Mouse (Mus musculus) midbrain, embryonic 10.5 days (tissue): ENCODE data around the gene Gm10912. TPM values are rescaled to one million over a fixed set of nuclear protein-coding genes. Genes with fewer than 3 reads are reported as not detected.
A peak's percentile ranks its signal among the peaks of the same experiment; 100 is the strongest.
"Not testable (repeated sequence)": the region's sequence is repeated elsewhere in the genome, so short reads cannot be mapped to it uniquely, and the experiment has no call there.

Source experiments
- DNase-seq: peaks from one replicate; pipeline ENCODE4 v3.0.0-alpha.2; 2017; ENCODE audit warnings: low spot score
- H3K27ac ChIP-seq: fragments of 300-500 bp; sonication (generic); replicated peaks from 2 replicates; pipeline ENCODE4 v1.5.1; 2016; ENCODE audit warnings: mild to moderate bottlenecking
- H3K27me3 ChIP-seq: fragments of 300-500 bp; sonication (generic); 2 replicates; pipeline ENCODE4 v1.6.1; 2016; ENCODE audit warnings: low read depth, mild to moderate bottlenecking; ENCODE audit not compliant: poor library complexity, severe bottlenecking
- H3K36me3 ChIP-seq: fragments of 300-500 bp; sonication (generic); 2 replicates; pipeline ENCODE4 v1.6.1; 2016; ENCODE audit warnings: mild to moderate bottlenecking, moderate library complexity
- H3K4me1 ChIP-seq: fragments of 300-500 bp; sonication (generic); 2 replicates; pipeline ENCODE4 v1.6.1; 2016
- H3K4me3 ChIP-seq: fragments of 300-500 bp; sonication (generic); 2 replicates; pipeline ENCODE4 v1.5.1; 2016; ENCODE audit warnings: mild to moderate bottlenecking, moderate library complexity
- H3K9me3 ChIP-seq: fragments of 300-500 bp; sonication (generic); replicated peaks from 2 replicates; pipeline ENCODE4 v1.6.1; 2016; ENCODE audit warnings: mild to moderate bottlenecking
- WGBS: fragments of 180-500 bp; shearing (Covaris S2); methylation state at CpG from one replicate; pipeline ENCODE4 v1.1.7; 2016; 5-methylcytosine and 5-hydroxymethylcytosine counted together
- polyA plus RNA-seq: library from polyadenylated mRNA; unstranded; fragments of >200 nt; fragmentation: Nextera tagmentation; extraction: Ambion mirVana; gene quantifications from 2 replicates; pipeline ENCODE4 v1.2.1, GENCODE M21; 2016

Gm10912 gene
- polyA plus RNA-seq, 1 experiment from 2014 or later: 0.06 TPM

DNA sequence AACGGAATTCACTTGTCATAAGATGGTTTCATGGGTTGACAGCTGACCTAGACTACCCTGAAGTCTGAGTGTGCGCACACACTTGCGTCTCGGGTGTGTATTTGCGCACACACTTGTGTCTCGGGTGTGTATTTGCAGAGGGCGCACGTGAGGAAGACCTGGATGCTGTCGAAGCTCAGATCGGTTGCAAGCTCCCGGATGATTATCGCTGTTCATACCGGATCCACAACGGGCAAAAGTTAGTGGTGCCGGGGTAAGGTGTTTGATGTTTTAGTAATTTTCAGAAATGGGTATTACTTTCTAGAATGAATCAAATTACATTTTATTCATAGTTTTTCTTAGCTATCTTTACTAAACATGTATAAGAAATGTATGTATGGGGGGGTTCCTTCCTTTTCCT is 22.9 kb upstream of the Gm10912 start:
- WGBS: 95% methylated on average over 15 of the region's 15 CpGs
- H3K27ac ChIP-seq: no peak overlapping the region
- peaks cover 4% of the 10 kb centered on the region; the same call in 1 of the 2 replicates for H3K4me1 ChIP-seq
- H3K36me3 ChIP-seq: peaks cover 46% of the 10 kb centered on the region
- no peak overlapping the region for H3K4me3 ChIP-seq
- no peak for DNase-seq
- H3K9me3 ChIP-seq: no peaks in the 10 kb centered on the region
- no peaks in the 10 kb centered on the region for H3K27me3 ChIP-seq

DNA sequence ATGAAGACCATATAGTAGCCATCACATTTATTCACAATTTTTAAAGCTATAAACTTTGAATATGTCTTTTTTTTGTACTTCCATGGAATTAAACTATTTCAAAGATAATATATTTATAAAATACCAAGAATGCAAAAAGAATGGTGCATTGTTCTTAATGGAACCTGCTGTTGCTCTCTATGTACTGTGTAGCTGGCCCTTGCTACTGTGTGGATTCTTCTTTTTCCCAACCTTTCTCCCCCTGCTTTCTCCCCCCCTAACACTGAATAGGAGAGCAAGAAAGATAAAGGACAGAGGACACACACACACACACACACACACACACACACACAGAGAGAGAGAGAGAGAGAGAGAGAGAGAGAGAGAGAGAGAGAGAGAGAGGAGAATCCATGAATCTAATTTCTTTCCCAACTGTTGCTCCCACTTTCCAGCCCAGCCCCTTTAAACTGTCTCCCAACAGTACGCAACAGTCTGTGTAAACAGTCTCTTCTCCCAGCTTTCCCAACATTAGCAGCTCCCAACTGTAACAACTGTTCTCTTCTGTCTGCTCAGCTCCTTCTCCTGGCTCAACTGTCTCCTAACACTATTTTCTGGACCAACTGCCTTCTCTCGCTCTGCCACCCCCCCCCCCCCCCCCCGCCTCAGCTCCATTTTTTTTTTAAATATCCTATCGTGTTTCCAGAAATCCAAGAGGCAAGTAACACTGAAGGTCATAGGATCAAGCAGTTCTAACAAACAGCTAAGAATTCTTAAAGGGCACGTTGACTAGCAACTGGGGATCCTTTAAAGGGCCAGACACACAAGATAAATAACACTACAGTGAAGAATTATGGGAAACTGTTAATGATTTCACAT is 21.8 kb upstream of the Gm10912 start:
- 53% methylated on average over 5 of the region's 5 CpGs for WGBS
- H3K27me3 ChIP-seq: no peaks in the 10 kb centered on the region
- H3K9me3 ChIP-seq: no peaks in the 10 kb centered on the region
- H3K27ac ChIP-seq: no peak overlapping the region; the same call in 1 of the 2 replicates
- no peak for DNase-seq
- peaks cover 51% of the 10 kb centered on the region for H3K36me3 ChIP-seq
- H3K4me1 ChIP-seq: peaks cover 4% of the 10 kb centered on the region; the same call in 1 of the 2 replicates
- no peak overlapping the region for H3K4me3 ChIP-seq

DNA sequence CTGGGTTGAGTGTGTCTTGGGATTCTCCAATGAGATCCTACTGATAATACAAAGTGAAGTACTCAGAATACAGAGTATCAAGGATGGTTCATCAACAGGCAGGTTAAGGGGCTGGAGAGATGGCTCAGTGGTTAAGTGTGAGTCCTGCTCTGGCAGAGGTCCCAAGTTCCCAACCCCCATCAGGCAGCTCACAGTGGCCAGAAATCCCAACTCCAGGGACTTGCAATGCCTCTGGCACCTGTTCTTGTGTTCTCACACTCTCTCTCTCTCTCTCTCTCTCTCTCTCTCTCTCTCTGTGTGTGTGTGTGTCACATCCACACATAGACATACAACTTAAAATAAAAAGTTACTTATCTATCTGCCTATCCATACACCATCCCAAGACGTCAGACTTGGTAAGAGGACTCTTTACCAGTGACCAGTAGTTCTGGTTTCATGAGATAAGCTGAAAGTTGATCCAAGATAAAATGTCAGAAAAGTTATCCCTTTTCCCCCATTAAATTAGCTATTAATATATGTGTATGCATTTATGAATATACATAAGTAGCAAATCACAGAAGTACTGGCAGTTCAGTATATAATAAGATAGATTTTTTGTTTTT is 21.0 kb upstream of the Gm10912 start:
- no peak overlapping the region for H3K27ac ChIP-seq
- WGBS: 92% methylated on average over 1 of the region's 1 CpGs
- no peaks in the 10 kb centered on the region for H3K27me3 ChIP-seq
- no peaks in the 10 kb centered on the region for H3K9me3 ChIP-seq
- H3K4me3 ChIP-seq: no peak overlapping the region
- DNase-seq: no peak
- peaks cover 4% of the 10 kb centered on the region; the same call in 1 of the 2 replicates for H3K4me1 ChIP-seq
- H3K36me3 ChIP-seq: peaks cover 50% of the 10 kb centered on the region

DNA sequence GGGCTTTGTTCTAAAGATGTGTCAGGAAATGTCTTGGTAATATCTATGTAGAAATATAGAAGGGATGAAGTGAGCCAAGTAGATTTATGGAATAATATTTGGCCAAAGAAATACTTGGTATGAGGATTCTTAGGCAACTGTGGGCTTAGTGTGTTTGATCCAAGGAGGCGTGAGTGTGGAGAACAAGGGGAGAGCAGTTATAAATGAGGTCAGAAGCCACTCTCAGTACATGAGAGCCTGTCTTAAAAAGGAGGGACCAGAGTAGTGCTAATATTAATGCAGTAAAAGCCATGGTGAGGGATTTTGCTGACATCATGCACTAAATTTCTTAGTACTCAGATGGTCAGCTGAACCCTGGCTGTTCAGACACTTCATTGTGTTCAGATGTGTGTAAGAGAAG is 7.2 kb upstream of the Gm10912 start:
- H3K36me3 ChIP-seq: peaks cover 53% of the 10 kb centered on the region
- H3K27ac ChIP-seq: no peak overlapping the region
- WGBS: 82% methylated on average over 1 of the region's 1 CpGs
- no peaks in the 10 kb centered on the region for H3K9me3 ChIP-seq
- H3K27me3 ChIP-seq: no peaks in the 10 kb centered on the region
- no peaks in the 10 kb centered on the region for H3K4me1 ChIP-seq
- no peak for DNase-seq
- H3K4me3 ChIP-seq: no peak overlapping the region

DNA sequence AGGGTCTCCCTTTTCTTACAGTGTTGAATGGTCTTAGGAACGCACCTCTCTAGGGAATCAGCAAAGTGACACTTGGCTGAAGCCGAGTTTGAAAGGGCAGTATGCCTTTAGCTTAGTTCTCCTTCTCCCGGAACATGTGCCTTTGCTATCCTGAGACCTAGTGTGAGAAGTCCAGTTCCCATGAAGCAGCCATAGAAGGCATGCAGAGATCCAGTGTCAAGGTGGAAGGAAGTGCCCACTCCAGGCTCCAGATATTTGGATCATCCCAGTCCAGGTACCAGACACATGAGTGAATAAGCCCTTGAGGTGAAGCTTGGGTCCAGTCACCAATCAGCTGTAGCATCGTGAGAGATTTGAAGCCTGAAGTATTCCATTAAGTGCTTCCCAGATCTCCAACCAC is 6.7 kb upstream of the Gm10912 start:
- DNase-seq: no peak
- Histone ChIP-seq H3K27me3 (no peaks in the 10 kb centered on the region), H3K4me3 (no peak overlapping the region), H3K36me3 (peaks cover 48% of the 10 kb centered on the region), H3K27ac (no peak overlapping the region), H3K9me3 (no peaks in the 10 kb centered on the region), H3K4me1 (no peaks in the 10 kb centered on the region)
- 90% methylated on average over 4 of the region's 4 CpGs for WGBS

DNA sequence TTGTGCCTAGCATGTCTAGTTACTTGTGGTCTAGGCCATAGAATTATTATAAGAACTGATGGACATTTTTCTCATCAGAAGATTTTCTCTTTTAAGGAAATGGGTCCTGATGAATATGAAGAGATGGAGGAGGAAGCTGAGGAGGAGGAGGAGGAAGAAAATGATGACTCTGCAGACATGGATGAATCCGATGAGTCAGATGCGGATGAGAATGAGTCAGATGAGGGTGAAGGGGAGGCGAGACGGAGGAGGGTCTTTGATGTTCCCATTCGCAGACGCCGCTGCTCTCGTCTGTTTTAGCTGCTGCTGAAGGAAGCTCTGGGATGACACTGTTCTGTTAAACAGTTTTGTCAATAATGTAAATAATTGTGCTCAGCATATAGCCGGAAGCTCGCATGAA is 5.8 kb upstream of the Gm10912 start:
- H3K4me3 ChIP-seq: no peak overlapping the region
- H3K27ac ChIP-seq: no peak overlapping the region
- no peaks in the 10 kb centered on the region for H3K27me3 ChIP-seq
- peaks cover 39% of the 10 kb centered on the region for H3K36me3 ChIP-seq
- WGBS: 86% methylated on average over 10 of the region's 10 CpGs
- no peaks in the 10 kb centered on the region for H3K4me1 ChIP-seq
- DNase-seq: no peak
- no peaks in the 10 kb centered on the region for H3K9me3 ChIP-seq

DNA sequence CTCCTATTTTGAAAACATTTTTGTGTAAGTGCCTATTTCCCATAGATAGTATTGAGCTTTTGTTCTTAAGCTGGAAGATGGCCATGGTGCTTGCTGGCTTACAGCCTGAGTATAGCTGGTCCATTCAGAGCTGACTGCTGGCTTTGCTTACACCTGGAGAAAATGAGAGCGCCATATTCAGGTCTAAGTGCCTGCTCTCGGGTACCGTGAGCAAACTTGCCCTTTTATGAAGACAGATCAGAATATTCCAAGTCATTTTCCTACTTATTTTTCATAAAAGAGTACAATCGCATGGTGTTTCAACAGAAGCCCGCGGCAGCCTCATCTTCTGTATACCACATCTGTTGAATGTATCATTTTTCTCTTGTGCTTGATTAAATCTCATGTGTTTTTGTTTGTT is 4.6 kb upstream of the Gm10912 start:
- 97% methylated on average over 6 of the region's 6 CpGs for WGBS
- Histone ChIP-seq H3K4me3 (no peak overlapping the region), H3K27me3 (no peaks in the 10 kb centered on the region), H3K4me1 (no peaks in the 10 kb centered on the region), H3K9me3 (no peaks in the 10 kb centered on the region), H3K36me3 (peaks cover 27% of the 10 kb centered on the region), H3K27ac (no peak overlapping the region)
- DNase-seq: no peak

DNA sequence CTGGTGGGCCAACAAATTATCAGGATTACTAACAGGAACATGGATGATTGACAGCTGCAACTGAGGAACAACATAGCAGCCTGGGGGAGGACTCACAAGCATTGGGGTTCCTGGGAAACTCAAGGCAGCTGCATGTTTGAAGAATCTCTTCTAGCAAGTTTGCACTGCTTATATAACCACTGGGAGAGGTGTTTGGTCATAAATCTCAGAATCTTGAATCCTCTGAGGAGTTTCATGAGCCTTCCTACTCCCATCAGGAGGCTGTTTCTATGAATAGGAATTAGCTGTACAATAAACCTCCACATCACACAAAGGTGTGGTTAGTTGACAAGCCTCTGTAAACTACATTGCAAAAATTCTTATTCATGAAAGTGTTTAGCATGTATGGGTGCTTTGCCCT is 3.0 kb upstream of the Gm10912 start:
- Histone ChIP-seq H3K4me1 (no peaks in the 10 kb centered on the region), H3K36me3 (peaks cover 27% of the 10 kb centered on the region), H3K9me3 (no peaks in the 10 kb centered on the region), H3K27me3 (no peaks in the 10 kb centered on the region), H3K4me3 (no peak overlapping the region), H3K27ac (no peak overlapping the region)
- no peak for DNase-seq

DNA sequence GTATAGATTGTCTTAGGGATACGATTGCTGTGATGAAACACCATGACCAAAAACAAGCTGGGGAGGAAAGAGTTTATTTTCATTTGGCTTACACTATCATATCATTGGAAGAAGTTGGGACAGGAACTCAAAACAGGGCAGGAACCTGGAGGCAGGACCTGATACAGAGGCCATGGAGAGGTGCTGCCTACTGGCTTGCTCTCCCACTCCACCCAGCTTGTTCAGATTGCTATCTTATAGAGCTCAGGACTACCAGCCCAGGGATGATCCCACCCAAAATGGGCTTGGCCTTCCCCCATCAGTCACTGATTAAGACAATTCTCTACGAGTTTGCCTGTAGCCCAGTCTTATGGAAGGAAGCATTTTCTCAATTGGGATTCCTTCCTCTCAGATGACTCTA is 1.5 kb upstream of the Gm10912 start:
- Histone ChIP-seq H3K27ac (no peak overlapping the region), H3K9me3 (no peaks in the 10 kb centered on the region), H3K4me3 (no peak overlapping the region), H3K27me3 (no peaks in the 10 kb centered on the region), H3K36me3 (peaks cover 20% of the 10 kb centered on the region), H3K4me1 (no peaks in the 10 kb centered on the region)
- WGBS: 82% methylated on average over 2 of the region's 2 CpGs
- no peak for DNase-seq

DNA sequence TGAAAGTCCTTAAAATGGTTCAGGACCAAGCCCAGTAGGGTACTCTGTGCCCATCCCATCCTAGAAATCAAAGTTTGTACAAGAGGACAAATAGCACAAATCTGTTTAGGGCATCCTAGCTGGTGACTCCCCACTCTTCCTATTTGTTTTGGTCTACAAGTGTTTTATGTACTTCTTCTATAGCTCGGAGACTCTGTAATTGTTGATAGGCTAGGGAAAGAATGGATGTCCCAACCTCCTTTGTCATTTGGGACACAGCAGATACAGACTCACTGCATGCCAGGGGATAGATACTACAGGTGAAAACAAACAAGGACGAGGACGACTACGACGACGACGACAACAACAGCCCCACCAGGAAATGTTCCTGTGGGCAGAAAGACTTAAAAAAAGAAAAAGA is 2.8 kb downstream of the Gm10912 start, which contains the start of gene Gm10799:
Gene Gm10799, minus strand, starts transcription at position 101 of the 400 bp plus-strand sequence.
- not testable (repeated sequence) for H3K27me3 ChIP-seq, H3K36me3 ChIP-seq, DNase-seq, H3K27ac ChIP-seq, H3K4me3 ChIP-seq, H3K4me1 ChIP-seq, H3K9me3 ChIP-seq
- 81% methylated on average over 7 of the region's 7 CpGs for WGBS

DNA sequence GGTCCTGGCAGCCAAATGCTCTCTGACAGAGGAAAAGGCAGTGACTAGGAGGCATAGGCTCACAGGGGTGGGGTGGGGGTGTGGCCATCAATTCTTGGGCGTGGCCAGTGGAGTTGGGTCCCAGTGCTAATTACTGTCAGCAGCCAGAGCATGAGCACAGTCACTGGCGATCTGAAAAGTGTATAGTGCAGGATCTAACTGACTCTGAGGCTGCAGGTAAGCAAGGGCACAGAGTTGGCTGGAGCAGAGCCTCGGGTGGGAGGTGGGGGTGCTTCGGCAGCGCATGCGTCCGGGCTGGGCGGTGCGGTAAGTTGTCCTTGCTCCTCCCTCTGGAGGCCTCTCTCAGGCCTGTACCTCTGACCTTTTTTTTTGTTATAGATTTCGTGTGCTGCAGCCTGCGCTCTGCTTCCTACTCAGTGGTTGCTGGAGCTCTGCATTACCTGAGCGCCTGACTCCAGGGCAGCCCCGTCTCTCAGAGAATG is 4.1 kb downstream of the Gm10912 start, which contains the start of gene Cd59b:
Gene Cd59b, plus strand, starts transcription at position 146 of the 482 bp plus-strand sequence.
- 11% methylated on average over 13 of the region's 13 CpGs for WGBS

DNA sequence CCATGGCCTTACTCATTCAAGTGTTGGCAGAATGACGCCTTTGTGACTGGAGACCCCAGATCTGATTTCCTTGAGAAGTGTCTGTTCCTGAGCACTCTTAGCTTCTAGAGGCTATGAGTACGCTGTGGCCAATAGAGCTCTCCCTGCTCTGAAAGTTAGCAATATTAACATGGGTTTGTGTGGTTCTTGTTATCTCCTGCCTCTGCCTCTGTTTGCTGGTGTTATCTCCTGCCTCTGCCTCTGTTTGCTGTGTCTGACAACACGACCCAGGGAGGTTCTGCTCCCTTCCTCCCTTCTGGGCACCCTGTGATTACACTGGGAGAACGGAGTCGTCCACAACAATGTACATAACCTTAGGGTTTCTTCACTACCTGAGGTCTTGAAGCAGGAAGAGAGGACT is 12.7 kb downstream of the Gm10912 start:
- not testable (repeated sequence) for DNase-seq
- WGBS: 70% methylated on average over 5 of the region's 5 CpGs

More for the DNA sequence above, 4.1 kb downstream of the Gm10912 start, which contains the start of gene Cd59b:
- Histone ChIP-seq H3K9me3 (0 out of 2 replicates have a peak, but pooled peaks cover 7% of the 10 kb centered on the region), H3K27me3 (no peaks in the 10 kb centered on the region), H3K4me1 (peaks cover 8% of the 10 kb centered on the region), H3K27ac (peak within 1 kb of the TSS; percentile 72), H3K36me3 (no peaks in the 10 kb centered on the region), H3K4me3 (peak within 1 kb of the TSS; percentile 53)
- peak; percentile 67 for DNase-seq

More for the DNA sequence above, 12.7 kb downstream of the Gm10912 start:
- H3K4me3 ChIP-seq, H3K4me1 ChIP-seq, H3K36me3 ChIP-seq, H3K9me3 ChIP-seq, H3K27ac ChIP-seq, H3K27me3 ChIP-seq: not testable (repeated sequence)
